Mouse (Mus musculus) adrenal gland, adult 18-20 months (tissue): Measurements from ENCODE around the gene Gas7. TPM values are rescaled to one million over a fixed set of nuclear protein-coding genes. Genes with fewer than 3 reads are reported as not detected.

Experiments used
- DNase-seq, 2 experiments: peaks; one replicate each; pipeline ENCODE4 v3.0.0; 2021 to 2022; ENCODE audit warnings: low spot score in 2 of 2
- total RNA-seq, 2 experiments: library from RNA; stranded (reverse); gene quantifications; 1 replicate in 1 of 2; 2 replicates in 1 of 2; pipeline ENCODE4 v1.2.3; 2021

Gas7 gene
- total RNA-seq, 2 experiments from 2014 or later, result 35.5 to 52.9 TPM

DNA sequence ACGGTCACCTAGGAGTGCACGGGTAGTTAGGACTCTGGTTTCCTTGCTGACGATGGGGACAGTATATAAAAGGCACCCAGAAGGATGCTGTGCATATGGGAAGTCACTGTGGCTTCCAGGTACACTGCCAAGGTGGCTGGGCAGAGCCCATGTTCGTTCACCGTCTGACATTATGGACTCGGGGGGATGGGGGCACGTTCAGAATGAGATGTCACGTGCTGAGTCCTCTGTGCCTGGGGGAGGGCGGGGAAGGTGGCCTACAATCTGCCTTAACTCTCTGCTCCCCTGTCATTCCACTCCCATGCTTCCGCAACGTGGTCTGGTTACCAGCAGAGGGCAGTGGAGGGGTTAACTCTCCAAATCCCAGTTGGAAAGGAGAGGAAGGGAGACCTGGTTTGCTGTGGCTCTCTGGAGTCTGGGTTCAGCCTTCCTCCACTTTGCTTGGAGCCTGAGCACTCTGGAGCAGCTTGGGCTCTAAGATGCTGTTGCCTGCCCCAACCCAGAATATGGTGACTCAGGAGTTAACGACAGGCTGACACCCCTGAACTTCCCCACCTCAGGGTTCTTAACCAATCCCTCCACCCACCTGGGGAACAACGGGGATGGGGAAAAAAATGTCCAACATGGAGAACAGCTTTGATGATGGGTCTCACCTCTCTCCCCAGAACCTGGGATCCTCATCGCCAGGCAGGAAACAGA is 197.1 kb downstream of the Gas7 start:
- no peak for DNase-seq

DNA sequence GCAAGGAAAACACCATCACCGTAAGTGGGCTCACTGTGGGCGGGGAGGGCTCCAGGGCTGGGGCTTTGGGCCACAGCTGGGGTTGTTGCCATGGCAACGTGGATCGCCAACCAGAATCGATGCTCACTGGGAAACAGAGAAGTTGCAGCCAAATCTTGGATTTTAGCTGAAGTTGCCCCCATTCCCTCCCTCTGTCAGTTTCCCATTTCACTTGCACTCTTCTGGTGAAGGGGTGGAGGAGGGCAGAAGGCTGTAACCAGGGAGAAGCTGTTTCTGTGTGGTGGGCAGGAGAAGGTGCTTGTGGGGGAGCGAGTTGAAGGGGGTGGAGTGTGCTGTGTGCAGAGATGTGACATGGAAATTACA is 197.6 kb downstream of the Gas7 start:
- DNase-seq, result no peak

DNA sequence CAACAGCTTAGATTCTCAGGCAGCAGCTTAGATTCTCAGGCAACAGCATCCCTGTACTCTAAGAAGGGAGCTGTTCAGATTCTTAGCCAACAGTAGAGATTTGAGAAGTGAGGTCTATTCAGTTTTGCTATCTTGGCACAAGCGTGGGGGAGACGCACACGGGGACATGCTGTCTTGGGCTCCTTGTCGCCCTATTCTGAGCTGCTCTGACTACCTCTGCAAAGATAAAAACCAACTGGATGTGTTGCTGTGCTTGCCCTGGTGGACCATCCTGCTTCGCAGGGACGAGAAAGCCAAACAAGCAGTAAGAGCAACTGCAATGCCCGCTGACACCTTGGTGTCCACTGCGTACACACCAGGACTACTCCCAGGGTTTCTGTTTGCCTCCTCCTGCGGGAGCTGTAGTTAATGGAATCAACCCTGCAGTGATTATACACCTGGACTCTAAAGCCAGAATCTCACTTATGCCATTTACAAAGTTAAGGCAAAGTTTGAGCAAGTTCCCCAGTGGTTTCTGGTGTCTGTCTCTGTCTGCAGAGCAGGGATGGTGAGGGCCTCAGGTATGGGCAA is 198.4 kb downstream of the Gas7 start:
- DNase-seq, result no peak

DNA sequence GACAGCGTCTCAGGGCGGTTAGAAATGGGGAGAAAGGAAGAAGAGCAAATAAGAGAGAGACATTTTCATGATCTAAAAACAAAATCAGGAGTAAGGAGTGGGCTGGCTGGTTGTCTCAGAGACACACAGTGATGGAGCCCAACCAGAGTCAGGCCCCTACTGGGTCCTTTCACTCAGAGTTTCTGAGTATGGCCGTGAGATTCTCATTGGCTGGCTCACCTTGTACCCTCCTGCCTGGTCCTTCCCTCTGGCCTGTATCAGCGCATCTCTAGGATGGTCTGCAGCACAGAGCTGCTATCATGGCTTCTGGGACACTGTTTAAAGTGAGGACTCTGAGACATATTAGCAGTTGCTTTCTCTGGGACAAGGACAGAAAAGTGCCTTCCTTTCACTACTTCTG is 199.3 kb downstream of the Gas7 start:
- DNase-seq, result no peak

DNA sequence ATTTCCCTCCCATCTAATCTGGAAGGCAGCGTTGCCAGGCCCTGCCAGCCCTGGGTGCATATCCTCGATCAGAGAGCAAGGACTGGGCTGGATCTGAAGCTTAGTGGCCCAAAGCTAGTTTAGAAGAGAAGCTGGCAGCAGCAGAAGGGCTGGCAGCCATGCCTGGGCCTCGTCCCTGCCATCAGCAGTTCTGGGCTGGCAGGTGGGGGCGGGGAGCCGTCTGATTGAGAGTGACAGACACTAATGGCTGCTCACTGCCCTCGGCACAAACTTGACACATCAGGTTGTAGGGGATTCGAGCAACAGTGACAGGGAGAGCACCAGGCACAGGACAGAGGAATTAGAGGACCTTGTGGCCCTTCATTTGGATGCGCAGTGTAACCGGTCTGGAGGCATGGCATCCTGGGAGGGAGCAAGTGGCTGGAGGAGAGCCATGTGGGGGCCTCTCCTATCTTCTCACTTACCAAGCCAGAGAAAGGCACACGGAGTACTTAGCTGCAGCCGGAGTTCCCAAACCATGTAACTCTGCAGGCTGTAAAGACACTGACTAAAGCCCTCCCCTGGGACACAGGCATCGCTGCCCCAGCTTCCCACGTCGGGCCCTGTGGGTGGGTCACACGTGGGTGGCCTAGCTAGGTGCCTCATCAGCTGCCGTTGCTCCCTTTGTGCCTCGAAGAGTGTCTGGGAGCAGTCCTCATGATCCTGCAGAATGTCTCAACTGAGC is 200.2 kb downstream of the Gas7 start:
- DNase-seq, result no peak

DNA sequence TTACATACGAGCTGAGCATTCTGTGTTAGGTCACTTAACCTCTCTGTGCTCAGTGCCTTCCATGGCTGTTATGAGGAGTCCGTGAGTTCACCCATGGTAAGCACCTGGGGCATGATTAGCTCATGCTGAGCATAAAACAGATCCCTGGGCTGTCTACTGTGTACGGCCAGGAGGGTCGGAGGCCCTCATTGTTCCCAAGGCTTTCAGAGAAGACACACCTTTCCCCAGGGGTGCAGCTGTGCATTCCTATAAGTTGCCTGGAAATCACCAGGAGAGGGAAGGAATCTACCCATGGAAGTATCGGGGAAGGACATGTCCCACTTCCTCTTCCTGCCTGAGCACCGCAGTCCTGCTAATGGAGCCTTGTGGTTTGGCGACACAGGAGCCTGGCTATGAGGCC is 201.1 kb downstream of the Gas7 start:
- no peak for DNase-seq

DNA sequence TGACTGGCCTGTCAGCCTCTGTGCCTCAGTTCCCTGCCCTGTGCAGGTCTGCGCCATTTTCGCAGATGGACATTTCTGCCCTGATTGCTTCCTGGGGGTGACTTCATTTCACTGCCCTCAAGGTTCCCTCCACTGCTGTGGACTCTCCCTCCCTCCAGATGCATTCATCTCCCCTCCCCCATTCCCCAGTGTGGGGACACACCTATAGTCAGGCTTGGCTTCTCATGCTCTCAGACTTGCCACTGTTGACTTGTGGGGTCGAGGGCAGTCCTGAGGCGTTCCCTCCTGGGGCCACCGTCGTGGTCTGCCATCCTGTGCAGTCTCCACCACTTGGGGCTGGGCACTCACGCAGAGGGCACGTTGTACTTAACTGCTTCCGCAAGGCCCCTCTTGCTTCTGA is 201.6 kb downstream of the Gas7 start:
- DNase-seq, result no peak

DNA sequence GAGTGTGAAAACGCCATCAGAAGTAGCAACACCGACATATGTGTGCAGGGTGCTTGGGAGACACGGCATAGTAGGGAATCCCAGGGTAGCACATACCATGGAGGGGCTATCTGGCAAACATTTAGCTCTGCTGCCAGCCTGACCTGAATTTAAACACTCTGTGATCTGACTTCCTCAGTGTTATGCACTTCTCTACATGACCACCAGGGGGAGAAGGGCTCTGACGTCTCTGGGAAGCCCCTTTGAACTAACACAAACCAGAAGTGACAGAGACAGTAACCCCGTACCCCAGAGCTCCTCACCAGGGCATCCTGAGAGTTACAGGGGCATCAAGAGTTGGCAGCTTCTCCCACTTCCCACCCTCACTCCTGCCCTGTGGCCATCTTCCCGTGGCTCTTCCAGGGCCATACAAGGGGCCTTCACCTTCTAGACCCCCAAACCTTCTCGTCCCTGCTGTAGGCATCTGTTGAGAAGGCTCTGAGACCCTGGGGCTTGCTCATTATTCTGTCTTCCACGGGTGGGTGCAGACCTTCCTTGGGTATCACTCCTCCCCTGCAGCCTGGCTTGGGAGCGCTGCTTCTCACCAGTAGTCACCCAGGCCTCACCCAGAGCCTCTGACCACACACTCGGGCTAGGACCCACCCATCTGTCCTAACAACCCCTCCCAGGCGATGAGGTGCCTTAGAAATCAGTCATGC is 202.6 kb downstream of the Gas7 start:
- DNase-seq, result peak in 1 of 2 experiments; percentile 28

DNA sequence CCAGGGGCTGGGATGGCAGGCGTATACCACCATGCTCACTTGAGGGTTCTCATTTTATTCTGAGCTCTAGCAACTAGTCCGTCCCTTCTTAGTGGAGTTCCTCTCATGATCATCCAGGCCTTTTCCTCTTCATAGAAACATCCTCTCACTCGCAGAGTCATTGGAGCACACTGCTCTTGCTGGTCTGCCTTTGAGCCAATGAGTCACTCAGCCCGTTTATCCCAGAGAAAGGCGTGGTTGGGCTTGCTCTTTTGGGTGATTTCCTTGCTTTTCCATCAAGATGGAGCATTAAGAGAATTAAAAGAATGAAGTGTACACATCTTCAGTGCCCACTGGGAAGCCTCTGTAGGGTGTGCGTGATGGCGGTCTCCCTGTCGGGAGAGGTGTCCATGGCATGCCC is 206.2 kb downstream of the Gas7 start:
- no peak for DNase-seq

DNA sequence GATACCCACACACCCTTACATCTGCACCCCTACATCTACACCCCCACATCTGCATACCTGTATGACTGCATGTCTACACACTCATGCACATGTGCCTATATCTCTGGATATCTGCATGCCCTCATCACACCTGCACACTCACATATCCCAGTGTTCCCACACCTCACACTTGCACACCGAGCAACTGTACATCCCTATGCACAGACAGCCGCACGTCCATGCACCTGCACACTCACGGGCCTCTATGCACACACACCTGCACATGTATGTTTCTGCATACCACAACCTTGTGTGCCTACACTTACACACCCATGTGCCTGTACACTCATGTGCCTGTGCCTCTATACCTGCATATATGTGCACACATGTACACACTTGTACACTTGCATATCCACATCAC is 208.2 kb downstream of the Gas7 start:
- DNase-seq, result no peak

DNA sequence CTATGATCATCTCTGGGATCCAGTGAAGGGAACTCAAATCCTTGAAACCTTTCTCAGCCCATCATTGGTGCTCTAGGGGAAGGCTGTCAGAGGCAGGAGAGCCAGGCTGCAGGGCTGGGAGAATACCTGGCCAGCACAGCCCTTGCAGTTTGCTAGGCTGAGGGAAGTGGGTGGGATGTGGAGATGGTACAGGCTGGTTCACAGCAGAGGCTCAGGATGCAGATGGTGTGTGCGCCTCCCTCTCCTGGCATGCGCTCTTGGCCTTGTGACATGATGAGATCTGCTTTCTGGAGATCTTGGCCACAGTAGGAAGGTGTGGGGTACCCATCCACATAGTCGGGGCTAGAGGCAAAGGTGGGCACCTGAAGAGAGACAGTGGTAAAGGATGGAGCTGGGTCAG is 209.0 kb downstream of the Gas7 start:
- no peak for DNase-seq

DNA sequence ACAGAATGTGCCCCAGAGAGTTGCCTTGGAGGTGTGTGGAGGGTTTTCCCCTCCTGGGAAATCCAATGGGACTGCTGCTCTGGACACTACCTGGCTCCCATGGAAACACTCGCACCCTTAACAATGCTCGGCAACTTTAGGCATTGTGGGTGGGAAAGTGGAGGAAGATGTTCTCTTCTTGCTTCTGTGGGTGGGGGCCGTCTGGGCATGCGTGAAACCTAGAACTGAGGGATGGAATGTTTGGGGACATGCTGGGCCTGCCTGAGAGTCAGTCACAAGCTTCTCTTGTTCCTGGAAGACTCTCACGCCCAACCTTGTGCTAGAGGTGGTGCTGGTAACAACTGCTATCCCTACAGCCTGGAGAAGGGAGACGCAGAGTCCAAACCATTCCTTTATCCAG is 209.7 kb downstream of the Gas7 start:
- no peak for DNase-seq

DNA sequence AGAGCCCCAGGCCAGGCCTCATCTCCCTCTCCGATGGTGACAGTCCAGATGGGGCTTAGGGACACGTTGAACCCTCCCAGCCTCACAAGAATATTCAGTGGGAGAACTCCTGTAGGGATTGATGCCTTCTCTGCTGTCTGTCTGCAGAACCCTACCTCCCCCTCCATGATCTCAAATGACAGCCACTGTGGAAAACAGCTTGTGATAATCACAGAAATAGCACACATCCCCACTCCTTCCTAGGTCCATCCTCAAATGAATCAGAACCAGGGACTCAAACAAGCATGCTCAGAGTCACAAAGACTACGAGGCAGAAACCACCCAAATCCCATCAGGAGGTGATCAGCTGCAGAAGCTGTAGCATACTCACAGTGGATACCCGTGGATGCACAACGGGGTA is 210.9 kb downstream of the Gas7 start:
- no peak for DNase-seq

DNA sequence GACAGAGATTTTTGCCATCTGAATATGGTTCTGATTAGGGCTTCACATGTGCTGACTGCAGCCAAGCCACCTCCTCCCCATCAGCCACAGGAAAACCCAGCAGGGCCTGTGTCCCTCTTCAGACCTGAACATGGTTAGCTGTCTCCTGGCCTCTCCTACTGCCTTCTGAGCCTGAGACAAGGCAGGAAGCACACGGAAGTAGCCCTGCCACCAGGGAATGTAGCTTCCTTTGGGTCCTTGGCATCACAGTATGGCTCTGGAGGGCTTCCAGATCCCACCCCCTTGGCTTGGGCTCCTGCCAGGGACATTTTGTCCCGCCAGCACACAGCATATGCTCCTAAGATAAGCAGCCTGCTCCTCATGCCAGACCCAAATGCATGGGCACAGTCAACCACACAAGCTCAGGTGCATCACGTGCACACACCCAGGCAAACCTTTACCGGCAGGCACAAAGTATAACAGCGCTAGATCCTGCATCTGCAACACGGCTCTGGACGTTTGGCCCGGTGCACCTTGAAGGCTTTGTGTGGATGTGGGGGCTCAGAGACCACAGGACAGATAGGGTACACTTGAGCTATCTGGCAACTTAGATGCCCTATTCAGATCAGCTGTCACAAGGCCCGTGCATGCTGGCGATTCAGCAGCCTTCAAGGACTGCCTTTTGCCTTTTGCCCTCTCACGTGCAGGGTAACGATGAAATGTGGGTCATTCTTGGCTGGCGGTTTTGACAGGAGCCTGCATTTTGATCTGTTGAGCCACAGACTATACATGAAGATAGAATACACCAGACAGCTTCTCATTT is 212.5 kb downstream of the Gas7 start:
- peak; percentile 52 to 69 for DNase-seq

DNA sequence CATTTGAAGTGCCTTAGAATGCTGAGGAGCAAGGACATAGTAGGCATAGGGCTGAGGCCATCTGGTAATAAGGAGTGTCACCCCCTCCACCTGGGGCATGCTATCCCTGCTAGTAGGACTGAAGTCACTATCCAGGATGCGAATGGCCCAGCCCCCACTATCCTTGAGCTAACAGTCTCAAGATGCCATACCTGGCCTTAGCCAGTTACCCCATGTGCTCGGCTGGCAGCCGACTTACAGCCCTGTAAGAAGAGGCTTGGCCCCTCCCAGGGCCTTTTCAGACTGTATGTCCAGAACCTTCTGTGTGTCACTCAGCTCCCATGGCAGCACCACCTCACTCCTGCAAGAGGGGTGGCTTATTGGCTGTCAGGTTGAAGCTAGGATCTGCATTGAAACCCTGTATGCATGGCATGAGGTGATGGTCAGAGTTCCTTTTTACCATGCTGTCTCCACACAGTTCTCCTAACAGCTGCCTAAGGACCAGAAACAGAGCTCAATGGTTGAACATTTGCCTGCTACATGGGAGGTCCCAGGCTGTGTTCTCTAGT is 213.3 kb downstream of the Gas7 start:
- DNase-seq, result no peak

DNA sequence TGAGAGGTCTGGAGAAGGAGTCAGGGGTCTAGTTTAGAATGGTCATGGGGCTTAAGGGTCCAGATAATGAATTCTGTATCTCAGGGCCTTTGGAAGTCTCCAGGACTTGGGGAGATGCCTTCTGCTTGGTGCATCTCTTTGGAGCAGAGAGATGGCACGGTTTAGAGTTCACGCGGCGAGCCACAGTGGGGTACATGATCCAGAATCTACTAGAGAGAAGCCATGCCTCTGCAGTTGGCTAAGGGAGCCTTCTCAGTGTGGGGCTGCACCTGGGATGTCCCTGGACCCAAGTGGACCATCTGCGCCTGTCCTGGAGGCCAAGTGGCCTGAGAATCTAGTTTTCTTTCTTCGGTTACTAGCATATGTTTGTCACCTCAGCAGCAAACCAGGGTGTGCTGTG is 214.8 kb downstream of the Gas7 start:
- no peak for DNase-seq

DNA sequence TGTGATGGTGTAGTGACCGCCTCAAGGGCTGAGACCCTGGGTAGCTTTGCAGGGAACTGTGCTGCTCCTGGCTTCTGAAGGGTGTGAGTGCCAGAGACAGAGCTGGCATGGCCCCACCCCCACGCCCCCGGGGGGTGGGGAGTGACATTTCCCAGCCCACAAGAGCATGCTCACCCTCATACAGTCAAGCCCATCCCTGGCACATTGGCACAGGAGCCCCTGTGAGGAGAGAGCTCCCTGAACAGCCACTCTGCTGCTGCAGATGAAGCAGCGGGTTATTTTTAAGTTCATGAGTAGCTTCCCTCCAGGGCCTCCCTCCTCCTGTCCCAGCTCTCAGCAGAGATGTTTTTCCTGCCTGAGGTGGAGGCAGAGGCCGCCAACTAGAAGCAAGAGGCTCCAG is 216.9 kb downstream of the Gas7 start:
- no peak for DNase-seq

DNA sequence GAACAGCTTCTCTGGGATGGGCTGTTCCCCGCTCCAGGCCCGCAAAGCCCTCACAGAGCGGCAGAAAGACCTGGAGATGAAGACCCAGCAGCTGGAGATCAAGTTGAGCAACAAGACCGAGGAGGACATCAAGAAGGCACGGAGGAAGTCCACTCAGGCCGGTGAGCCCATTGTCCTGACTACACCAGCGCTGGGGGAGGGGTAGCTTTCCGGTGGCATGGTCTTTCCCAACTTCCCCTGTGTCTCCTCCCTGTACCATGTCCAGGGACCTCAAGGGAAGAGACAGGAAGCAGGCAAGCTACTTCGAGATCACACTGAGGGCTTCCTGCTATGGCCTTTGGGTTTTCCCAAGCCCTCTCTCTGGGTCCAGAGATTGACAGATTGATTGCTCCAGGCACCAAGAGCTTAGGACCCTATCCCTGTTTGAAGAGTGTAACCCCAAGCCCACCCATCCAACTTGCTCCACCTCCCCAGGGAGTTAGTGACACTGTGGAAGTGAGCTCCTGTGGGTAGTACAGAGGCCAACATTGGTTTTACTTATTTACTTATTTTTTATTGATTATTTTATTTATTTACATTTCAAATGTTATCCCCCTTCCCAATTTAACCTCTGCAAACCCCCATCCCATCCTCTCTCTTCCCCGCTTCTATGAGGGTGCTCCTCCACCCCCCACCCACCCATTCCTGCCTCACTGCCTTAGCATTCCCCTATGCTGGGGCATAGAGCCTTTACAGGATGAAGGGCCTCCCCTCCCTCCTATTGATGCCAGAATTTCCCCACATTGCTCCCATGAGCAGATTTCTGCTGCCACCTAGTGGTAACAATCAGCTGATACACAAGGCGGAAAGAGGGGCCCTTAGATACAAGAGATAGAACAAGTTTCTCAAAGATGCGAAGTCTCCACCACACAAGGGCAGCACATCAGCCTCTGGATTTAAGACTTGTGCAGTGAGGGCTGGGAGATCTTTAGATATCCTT is 220.6 kb downstream of the Gas7 start:
- peak in 1 of 2 experiments; percentile 47 for DNase-seq

DNA sequence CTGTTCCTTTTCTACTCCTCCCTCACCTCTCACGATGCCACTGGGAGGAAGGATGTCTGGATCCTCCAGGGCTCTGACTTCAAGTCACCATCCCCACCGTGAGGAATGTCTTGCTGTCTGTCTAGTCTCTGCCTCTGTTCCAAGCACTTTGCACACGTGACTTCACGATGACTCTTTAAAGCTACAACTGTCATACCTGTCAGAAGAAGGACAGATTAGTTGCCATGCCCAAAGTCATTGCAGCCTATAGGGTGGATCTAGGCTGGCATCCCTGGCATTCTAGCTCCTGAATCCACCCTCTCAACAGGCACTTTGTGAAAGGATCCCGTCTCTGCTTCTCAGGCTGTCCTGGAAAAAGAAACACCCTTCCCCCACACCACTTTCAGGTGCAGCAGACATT is 224.1 kb downstream of the Gas7 start:
- DNase-seq, result no peak

DNA sequence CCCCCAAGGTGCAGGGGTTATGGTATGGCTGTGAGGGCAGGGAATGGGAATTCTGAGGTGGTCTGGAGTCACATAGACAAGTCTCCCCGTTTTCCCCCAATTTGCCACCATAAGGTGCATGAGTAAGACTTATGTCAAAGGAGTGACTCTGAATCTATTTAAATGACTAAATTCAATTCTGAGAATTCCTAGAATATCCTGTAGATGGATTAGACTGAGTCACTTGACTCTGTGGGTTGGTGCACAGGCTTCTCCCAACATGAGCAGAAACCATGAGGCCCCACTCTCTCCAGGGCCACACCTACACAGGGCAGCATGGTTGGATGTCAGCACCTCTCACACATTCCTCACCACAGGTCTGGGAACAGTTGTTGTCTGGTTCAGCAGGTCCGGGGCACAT is 224.7 kb downstream of the Gas7 start:
- DNase-seq, result no peak
